Comparison of ENCODE assay signal across 9 mouse cellular contexts in the genomic region with DNA sequence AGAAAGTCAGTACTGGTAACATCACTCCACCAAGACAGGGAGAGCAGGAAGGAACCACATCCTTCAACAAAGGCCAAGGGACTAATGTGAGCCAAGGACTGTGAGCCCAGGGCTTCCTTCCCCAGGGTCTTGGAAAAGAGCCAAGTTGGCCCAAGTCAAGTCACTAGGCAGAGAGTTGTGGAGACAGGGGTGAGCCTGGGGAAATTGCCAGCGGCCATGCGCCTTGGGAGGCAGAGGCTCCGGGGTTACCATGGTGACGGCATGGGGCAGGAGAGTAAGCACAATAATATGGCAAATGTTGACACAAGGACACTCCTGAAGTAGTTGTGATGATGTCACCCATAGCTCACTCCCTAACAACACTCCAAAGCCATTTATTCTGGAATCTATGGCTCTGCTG. TPM values are rescaled to one million over a fixed set of nuclear protein-coding genes. Genes with fewer than 3 reads are reported as not detected.
A peak's percentile ranks its signal among the peaks of the same experiment; 100 is the strongest.
DNase-seq lines count a peak whose midpoint lies in the region; ATAC-seq lines count a peak whose summit lies in the region.
"Had no signal": no experiment of that assay in that cellular context is flagged by ENCODE, and none has a peak within 500 bp of the region (broad histone marks: within the 10 kb centered on the region; RNA-seq: fewer than 3 reads in every experiment).

No protein-coding gene starts in this region.

- no peak overlapping the region for H3K27ac ChIP-seq in embryonic facial prominence, embryonic 12.5 days
- no peak overlapping the region for H3K27ac ChIP-seq in embryonic facial prominence, embryonic 10.5 days (replicated peaks)
- no peak overlapping the region for H3K27ac ChIP-seq in midbrain, embryonic 16.5 days (ENCODE audit: low read length)
- H3K27ac ChIP-seq in limb, embryonic 10.5 days = no peak overlapping the region

- no peaks in the 10 kb centered on the region for H3K27me3 ChIP-seq in embryonic facial prominence, embryonic 12.5 days
- no peaks in the 10 kb centered on the region for H3K27me3 ChIP-seq in embryonic facial prominence, embryonic 10.5 days (replicated peaks; ENCODE audit: low read depth, poor library complexity, severe bottlenecking)
- H3K27me3 ChIP-seq in midbrain, embryonic 16.5 days (ENCODE audit: control insufficient read depth, insufficient read depth, low read depth, low read length) = no peaks in the 10 kb centered on the region
- H3K27me3 ChIP-seq in limb, embryonic 10.5 days (ENCODE audit: low read depth, poor library complexity, severe bottlenecking) = no peaks in the 10 kb centered on the region

- 79% methylated on average over 4 of the region's 4 CpGs for WGBS in embryonic facial prominence, embryonic 12.5 days
- 89% methylated on average over 4 of the region's 4 CpGs for WGBS in embryonic facial prominence, embryonic 10.5 days
- WGBS in midbrain, embryonic 16.5 days = 68% methylated on average over 4 of the region's 4 CpGs
- WGBS in limb, embryonic 10.5 days = 89% methylated on average over 4 of the region's 4 CpGs

- no peak overlapping the region for H3K9ac ChIP-seq in embryonic facial prominence, embryonic 12.5 days
- H3K9ac ChIP-seq in midbrain, embryonic 16.5 days (ENCODE audit: low read depth, low read length) = no peak overlapping the region

- H3K9me3 ChIP-seq in embryonic facial prominence, embryonic 12.5 days = no peaks in the 10 kb centered on the region
- no peaks in the 10 kb centered on the region for H3K9me3 ChIP-seq in embryonic facial prominence, embryonic 10.5 days
- H3K9me3 ChIP-seq in midbrain, embryonic 16.5 days (replicated peaks; ENCODE audit: control insufficient read depth, low read length, poor library complexity, severe bottlenecking) = no peaks in the 10 kb centered on the region
- H3K9me3 ChIP-seq in limb, embryonic 10.5 days (replicated peaks) = no peaks in the 10 kb centered on the region

- H3K36me3 ChIP-seq in embryonic facial prominence, embryonic 12.5 days = no peaks in the 10 kb centered on the region
- H3K36me3 ChIP-seq in embryonic facial prominence, embryonic 10.5 days (replicated peaks) = no peaks in the 10 kb centered on the region
- no peaks in the 10 kb centered on the region for H3K36me3 ChIP-seq in midbrain, embryonic 16.5 days (ENCODE audit: control insufficient read depth, insufficient read depth, low read length)
- no peaks in the 10 kb centered on the region for H3K36me3 ChIP-seq in limb, embryonic 10.5 days

- no peak for DNase-seq in embryonic facial prominence, embryonic 10.5 days (ENCODE audit: low spot score)
- peak; percentile 89 for DNase-seq in left cerebral cortex, postnatal 4 days
- DNase-seq in left cerebral cortex, adult 11 months (ENCODE audit: low spot score) = no peak
- DNase-seq in heart, postnatal 25 days (ENCODE audit: low spot score) = peak; percentile 43
- DNase-seq in limb, embryonic 10.5 days (ENCODE audit: low spot score) = no peak
- no peak for DNase-seq in c-Kit-positive CD71-positive TER-119-positive erythroid progenitor cells, embryonic 14.5 days (ENCODE audit: low spot score)

- H3K4me1 ChIP-seq in embryonic facial prominence, embryonic 12.5 days = no peaks in the 10 kb centered on the region
- no peaks in the 10 kb centered on the region for H3K4me1 ChIP-seq in embryonic facial prominence, embryonic 10.5 days
- H3K4me1 ChIP-seq in midbrain, embryonic 16.5 days (ENCODE audit: control insufficient read depth, insufficient read depth, low read length) = no peaks in the 10 kb centered on the region
- H3K4me1 ChIP-seq in limb, embryonic 10.5 days = no peaks in the 10 kb centered on the region

- H3K4me2 ChIP-seq in embryonic facial prominence, embryonic 12.5 days (replicated peaks) = no peak overlapping the region
- no peak overlapping the region for H3K4me2 ChIP-seq in midbrain, embryonic 16.5 days (ENCODE audit: low read length)

- intact Hi-C loops in left cerebral cortex, postnatal 4 days (cut with DNase I) = no loop called here
- intact Hi-C loops in heart, postnatal 25 days (cut with DNase I) = no loop called here

- H3K4me3 ChIP-seq in embryonic facial prominence, embryonic 12.5 days = no peak overlapping the region
- no peak overlapping the region for H3K4me3 ChIP-seq in embryonic facial prominence, embryonic 10.5 days
- H3K4me3 ChIP-seq in midbrain, embryonic 16.5 days (ENCODE audit: low read depth, low read length) = no peak overlapping the region
- no peak overlapping the region for H3K4me3 ChIP-seq in limb, embryonic 10.5 days

- ATAC-seq in embryonic facial prominence, embryonic 12.5 days (ENCODE audit: insufficient number of reproducible peaks, insufficient read depth, low FRiP score, low TSS enrichment) = 0 out of 2 replicates have a peak, but pooled peaks have one; percentile 28
- peak; percentile 72 for ATAC-seq in midbrain, embryonic 16.5 days

RNA-seq across cellular contexts. Expression of gene Astn2, which starts 21.4 kb away (rescaled TPM):
- 1.6 and 2.0 TPM in 2 replicates for polyA plus RNA-seq in embryonic facial prominence, embryonic 12.5 days (2016; fragmentation: Nextera tagmentation; extraction: Ambion mirVana)
- 0.40 and 0.60 TPM in 2 replicates for polyA plus RNA-seq in embryonic facial prominence, embryonic 10.5 days (2016; fragmentation: Nextera tagmentation; extraction: Ambion mirVana)
- 10 to 100 TPM; 23.1 to 25.8 TPM for total RNA-seq in left cerebral cortex, postnatal 4 days (2021)
- under 1 TPM; 0.64 to 0.99 TPM for total RNA-seq in heart, postnatal 25 days (2021)
- 1.8 and 2.9 TPM in 2 replicates for polyA plus RNA-seq in midbrain, embryonic 16.5 days (2015; fragmentation: Nextera tagmentation; extraction: Ambion mirVana)
- polyA plus RNA-seq in limb, embryonic 10.5 days (2016; fragmentation: Nextera tagmentation; extraction: Ambion mirVana) = 0.29 and 0.66 TPM in 2 replicates
- polyA plus RNA-seq: C2C12 had no signal

Comparison
In these comparisons a context has a peak if more than half of its experiments do, and no peak if none do; other contexts are left out.
1. DNase-seq: peak in left cerebral cortex, postnatal 4 days (single experiment) and heart, postnatal 25 days (single experiment); none in embryonic facial prominence, embryonic 10.5 days (single experiment), left cerebral cortex, adult 11 months (single experiment), limb, embryonic 10.5 days (single experiment) and c-Kit-positive CD71-positive TER-119-positive erythroid progenitor cells, embryonic 14.5 days (single experiment).